Mouse (Mus musculus) neutrophil, adult 59 days (primary cell): ENCODE results near the gene Cfc1. TPM values are rescaled to one million over a fixed set of nuclear protein-coding genes. Genes with fewer than 3 reads are reported as not detected.

ENCODE experiments used
- total RNA-seq, 2 experiments: library from RNA; stranded (reverse); gene quantifications; 1 replicate in 1 of 2; 2 replicates in 1 of 2; pipeline ENCODE4 v1.2.4; 2023

Gene Cfc1
- total RNA-seq, result not detected

DNA sequence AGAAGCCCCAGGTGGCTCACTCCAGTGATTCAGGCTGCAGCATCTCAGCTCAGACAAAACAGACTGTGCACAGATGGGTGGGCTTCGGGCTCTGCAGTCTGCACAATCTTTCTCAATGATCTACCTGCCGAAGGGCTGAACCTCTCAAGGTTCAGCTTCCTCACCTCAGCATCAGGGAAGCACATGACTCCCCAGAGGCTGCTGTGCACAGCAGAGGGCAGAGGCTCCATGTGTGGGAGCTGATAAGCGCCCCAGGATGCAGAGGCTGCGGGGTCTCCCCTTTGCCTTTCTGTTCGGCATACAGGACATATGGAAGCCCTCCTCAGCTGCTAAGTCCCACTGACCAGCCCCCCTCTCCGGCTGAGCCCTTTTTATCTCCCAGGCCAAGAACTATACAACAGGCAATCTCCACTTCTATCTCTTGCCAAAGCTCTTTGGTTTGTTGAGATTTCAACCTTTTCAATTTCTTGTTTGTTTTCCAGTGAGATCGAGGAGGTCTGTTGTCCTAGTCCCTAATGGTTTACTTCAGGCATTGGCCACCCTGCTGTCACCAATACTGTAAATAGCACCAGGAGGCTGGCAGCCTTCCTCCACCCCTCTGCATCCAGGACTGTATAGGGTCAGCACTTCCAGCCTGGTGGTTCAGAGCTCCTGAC is at the start of gene Cfc1:
Cfc1 (plus strand) TSS at position 606 of the 656 bp plus-strand sequence.

DNA sequence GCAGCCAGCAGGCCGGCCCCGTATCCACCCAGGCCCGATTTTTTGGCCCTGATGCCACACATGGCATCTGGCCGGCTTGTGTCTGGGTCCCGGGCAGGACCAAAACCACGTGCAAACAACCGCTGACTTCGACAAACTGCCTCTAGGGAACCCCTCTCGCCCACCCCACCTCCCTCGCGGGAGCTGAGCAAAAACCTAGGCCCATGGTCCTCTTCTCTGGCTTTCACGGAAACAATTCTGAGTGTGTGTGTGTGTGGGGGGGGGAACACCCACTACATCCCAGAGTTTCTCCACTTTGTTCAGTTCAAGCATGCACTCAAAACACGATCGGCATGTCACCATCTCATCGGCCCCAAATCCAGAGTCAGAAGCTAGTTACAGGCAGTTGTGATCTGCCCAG is 25.4 kb downstream of the Cfc1 start, which contains the start of gene Prss40:
Prss40 (minus strand) TSS at position 101 of the 400 bp plus-strand sequence.

DNA sequence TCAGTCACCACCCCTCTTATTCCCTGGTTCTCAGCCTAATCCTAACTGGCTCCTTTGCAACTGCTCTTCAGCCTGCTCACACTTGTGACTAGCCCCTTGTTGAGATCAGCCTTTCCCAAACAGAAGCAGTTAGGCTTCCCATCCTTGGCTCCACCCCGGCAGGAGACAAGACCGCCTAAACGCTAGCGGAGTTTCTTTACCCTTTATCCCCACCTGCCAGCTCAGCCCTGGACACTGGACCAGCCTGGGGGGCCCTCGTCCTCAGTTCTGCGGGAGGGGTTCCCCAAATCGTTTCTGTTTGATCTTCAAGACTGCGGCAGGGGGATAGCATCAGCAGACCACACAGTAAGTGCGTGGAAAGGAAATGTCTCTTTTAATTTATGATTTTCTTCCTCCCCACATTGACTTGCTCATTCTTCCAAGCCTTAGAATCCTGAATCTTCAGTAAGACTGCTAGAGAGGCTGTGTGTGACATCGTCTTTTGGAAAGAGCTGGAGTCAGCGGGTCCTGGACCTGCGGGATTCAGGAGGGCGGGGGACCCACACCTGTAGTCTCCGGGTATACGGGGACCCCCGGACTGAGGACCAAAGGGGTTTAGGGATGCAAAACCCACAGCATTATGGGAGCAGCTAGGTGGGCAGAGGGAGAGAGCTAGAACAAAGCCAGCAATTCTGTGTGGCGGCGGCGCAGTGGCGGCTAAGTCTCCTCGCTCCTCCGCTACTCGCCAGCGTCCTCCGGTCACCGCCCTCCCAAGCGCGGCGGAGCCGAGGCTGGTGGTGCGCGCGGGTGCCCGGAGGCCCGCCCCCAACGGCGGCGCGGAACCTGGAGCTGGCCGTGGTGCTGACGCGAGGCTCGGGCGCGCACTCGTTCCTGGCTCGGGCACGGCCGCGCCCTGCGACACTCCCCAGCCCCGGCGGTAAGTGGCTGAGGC is 43.7 kb downstream of the Cfc1 start, which contains the start of gene Amer3:
Amer3 (plus strand) TSS at position 807 of the 931 bp plus-strand sequence.

Other genes with a start within 250 kb of the Cfc1 start
- gene Ccdc115, start 96.0 kb upstream of the Cfc1 start, total RNA-seq, result 10 to 100 TPM; 19.0 to 19.6 TPM
- gene Imp4, start 95.8 kb upstream of the Cfc1 start, total RNA-seq, result 10 to 100 TPM; 36.4 to 39.2 TPM
- 100 to 1,000 TPM; 114 to 115 TPM for gene Ptpn18, start 75.9 kb upstream of the Cfc1 start, total RNA-seq
- gene Prss39, start 37.2 kb upstream of the Cfc1 start, total RNA-seq, result not detected
- not detected for gene Prss40, start 25.3 kb downstream of the Cfc1 start, total RNA-seq
- not detected for gene Amer3, start 44.0 kb downstream of the Cfc1 start, total RNA-seq